Mouse (Mus musculus): ENCODE measurements around the gene Ltbp3.
A peak's percentile ranks its signal among the peaks of the same experiment; 100 is the strongest.

Gene Ltbp3

DNA sequence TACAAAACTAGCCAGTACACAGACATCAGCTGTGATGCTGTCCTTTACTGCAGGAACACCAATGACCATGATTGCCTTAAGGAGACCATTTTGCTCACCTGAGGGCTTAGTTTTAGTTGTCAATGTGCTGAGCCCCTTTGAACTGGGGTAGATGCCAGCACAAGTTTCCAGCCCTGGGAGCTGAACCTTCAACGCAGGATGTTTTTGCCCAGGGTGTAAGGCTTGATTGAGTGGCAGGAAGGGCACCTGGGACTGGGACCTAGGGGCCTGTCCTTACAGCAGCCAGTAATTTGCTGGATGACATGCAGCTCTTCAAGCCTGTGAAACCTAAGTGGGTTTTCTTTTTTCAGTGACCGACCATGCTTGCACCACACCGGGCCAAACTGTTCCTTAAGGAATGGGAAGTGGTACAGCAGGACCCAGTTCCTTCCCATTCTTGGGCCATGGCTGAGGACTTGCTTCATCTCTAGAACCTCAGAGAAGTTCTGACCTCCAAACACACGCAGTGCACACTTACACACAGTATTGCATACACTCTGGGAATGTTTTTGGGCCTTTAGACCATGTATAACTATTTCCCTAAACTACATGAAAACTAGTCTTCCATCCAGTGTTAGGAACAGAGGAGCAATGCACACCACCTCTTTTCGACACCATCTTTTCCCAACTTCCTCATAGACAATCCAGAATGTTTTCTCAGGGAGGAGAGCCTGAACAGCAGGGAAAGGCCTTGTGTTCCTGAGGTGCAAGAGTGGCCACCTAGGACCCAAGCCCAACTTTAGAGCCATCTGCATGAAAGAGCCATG, 54.3 kb downstream of the Ltbp3 start:
- DNase-seq: no peak

DNA sequence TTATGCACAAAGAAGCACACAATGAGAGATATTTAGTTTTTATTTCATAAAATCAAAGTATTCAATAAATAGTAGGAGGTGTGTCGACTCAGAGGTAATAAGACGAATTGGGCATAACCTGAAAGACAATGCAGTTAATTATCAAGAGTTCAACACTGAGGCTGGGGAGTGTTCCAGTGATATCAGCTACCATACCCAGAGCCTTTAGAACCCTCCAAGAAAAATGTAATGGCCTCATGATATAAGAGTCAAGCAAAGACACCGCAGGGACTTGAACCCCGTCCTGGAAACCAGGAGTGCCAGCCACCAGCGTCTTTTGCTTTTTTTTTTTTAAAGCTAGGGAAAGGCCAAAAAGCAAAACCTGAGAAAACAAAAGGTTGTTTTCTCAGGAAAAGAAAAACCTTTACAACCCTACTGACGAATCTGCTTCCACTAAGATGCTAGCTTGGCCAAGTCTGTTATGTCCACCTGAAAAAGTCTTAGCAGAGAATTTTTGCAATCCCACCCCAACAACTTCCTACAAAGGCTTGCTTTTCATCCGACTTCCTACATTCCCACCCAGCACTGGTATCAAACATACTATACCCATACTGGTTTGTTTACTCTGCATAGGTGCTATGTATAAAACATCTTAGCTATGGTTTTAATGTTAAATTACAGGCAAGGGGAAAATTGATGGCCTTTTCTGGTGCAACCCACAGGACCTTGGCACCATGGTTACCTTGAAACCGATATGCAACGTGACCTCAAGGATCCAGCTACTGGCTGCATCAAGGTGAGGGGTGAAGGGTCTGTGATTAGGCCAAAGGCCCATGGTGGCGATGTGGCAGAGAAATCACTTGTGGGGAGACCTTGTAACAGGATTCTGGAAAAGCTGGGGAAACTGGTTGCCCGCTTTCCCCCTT, 55.2 kb downstream of the Ltbp3 start:
- DNase-seq: no peak

DNA sequence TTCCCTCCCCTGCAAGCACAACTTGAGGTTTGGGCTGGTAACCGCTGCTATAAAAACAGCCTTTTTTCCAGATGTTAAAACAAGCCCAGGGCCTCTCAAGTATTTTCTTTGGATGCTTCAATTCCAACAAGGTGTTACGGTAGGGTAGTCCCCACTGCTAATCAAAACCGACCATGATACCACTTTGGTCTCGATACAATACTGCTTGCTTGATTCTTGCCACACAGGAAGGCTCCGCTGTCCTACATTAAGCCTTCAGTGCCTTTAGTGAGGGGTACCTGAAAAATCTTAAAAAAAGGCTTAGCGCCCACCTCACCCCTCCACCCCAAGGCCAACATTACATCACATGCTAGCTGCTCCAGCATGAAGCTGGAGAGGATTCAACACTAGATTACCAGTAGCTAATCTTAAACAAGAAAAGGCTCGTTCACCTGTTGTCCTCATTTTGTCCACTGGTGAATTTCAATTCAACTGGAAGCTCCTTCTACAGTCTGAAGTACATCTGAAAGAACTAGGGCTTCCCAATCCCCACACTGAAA, 55.9 kb downstream of the Ltbp3 start:
- no peak for DNase-seq

DNA sequence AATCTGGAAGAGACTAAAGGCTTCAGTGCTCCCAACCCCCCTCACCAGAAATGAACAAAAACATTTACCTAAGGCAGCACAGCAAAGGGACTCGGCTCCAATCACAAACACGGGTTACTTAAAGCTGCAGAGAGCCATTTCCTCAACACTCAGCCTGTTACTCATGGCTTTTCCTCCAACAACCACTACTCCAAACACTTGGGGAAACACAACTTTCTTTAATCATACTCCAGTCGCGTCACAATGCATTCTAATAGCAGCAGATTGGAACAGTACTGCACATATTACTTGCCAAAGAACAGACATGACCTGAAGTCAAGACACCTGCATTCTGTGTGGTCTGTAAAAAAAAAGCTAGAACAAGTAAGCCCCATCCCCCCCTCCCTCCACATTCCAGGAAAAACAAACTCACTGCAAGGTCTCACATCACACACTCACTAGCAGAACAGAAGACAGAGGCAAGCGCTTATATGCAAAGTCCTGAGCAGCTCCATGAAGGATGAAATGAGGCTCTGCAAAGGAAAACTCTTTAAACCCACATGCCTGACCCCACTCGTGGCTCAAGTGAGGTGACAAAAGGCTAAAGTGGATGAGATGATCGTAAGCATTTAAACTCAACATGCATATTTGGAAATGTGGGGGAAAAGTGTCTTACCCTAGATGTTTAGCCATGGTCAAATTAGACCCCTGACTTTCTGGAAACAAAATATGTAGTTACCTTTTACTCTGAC, 56.8 kb downstream of the Ltbp3 start:
- no peak for DNase-seq

DNA sequence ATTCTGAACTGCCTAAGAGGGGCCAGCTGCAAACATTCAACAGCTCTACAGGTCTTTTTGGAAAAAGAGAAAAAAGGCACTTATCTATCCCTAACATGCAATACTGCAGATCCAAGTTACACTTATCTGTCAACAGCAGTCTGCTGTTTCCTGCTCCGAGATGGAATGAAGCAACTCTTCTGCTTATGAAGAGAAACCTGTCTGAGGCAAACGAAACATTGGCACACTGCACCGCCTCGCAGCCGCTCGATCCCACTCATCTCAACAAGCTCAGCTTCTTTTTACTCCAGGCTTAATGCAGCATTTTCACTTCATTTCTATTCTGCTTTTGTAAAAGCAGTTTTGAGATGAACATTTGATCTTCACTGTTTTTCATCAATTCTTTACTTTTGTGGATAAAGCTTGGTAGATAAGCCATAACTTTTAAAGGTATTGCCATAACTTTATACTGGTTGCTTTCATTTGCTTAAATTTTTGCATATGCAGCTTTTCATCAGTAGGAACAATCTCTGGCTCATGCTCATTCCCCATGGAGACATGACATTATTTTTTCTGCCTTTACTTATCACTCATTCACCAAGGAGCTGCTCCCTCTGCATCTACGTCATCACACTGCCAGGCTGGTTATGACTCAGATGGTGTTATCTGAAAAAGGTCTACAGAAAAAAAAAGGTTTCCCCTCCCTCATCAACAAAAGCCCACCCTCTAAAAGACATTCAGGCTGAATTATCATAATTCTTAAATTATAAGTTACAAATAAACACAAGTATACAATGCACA, 58.2 kb downstream of the Ltbp3 start:
- peak; percentile 57 for DNase-seq

DNA sequence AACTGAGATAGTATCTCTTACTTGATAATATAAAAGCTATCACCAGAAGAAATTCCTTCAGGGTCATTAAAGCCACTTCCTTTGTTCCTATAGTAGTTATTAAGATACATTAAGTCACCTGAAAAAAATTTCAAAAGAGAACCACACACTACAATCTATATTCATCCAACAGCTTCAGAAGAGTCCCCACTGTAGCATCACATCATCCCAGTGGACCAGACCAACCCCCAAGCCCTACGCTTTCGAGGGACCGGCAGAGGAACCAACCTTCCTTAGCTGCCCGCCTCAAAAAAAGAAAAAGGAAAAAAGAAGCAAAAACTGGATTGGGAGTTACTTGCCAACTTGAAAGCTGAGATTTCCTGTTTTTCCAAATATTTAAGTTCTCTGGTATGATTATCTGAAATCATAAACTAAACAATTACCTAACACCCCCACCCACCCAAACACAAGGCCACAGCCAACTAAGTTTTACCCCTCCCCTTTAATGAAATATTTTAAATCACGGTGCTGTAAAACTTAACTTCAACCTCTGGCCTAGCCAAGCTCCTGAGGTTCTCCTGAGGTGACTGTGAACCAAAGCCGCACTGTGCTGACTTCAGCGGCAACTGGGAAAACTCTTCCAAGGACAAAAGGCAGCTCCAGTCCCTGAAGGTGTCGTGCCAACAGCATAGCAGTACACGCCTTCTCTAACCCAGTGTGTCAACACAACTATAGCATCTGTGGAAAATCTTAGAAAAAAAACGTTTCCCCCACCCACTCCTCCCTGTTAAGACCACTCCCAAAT, 59.1 kb downstream of the Ltbp3 start:
- DNase-seq: peak; percentile 53

DNA sequence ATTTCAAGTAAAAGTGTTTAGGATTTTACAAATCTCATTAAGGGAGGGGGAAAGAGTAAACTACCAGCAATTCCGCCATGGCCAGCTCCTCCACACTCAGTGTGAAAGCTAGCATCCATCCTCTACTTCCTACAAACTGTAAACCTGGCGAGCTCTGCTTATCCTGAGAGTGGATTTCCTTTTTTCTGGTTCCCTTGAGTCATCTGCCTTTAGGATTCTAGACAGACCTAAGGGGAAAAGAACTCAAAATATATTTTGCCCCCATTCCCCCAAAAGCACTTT, 59.6 kb downstream of the Ltbp3 start:
- DNase-seq: no peak

DNA sequence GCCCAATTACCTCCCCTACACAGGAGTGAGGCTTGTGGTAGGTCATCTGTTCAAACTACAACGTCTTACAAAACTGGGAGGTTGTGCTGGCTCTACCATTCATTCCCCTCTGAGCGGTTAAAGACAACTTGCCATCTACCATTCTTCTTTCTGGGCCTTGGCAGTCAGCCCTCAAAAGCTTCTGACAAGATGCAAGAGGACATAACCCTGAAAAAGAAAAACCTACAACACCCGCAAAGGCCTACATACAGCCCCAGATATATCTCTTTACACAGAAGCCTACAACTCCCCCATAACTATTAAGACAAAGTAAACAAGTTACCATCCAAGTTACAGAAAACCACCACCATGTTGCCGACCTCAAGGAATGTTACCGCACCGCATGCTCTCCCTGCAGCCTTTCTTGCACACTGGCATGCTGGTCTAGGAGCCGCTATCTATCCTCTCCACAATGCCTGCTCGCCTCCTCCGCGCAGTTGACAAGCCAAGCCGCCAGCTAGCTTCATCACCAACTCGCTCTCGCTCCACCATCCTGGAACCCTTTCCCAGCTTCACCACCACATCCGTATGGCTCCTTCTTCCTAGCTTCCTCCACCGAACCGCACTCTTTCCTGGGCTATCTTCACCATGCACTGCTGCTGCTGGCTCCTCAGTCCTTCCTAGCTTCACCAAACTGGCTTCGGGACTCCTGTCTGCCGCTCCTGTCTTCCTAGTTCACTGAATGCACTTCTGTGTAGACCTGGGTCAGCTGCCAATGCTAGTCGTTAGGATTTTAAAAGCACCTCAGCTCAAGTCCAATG, 60.1 kb downstream of the Ltbp3 start:
- peak; percentile 44 for DNase-seq

DNA sequence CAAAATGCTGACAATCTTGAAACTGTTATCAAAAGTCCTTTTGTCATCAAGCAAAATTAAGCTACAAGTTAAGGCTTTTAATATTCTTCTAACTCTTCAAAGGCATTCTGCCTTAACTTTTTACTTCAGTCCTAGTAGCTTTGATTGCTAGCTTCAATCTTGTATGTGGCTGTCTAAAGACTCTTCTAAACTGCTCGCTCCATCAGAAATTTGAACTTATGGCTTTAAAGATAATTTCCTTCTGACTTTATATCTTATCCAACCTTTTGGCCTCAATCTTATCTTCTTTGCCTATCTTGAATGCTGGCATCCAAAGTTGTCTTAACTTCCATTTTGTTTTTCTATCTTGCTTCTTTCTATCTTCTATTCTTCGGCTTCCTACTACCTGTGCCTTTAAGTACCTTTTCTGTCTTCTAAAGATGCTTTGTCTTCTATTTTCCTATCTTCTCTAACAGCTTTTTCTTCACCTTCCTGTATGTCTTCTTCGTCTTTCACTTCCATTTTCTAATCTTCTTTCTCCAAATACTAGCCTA, 60.8 kb downstream of the Ltbp3 start:
- DNase-seq: peak; percentile 6

DNA sequence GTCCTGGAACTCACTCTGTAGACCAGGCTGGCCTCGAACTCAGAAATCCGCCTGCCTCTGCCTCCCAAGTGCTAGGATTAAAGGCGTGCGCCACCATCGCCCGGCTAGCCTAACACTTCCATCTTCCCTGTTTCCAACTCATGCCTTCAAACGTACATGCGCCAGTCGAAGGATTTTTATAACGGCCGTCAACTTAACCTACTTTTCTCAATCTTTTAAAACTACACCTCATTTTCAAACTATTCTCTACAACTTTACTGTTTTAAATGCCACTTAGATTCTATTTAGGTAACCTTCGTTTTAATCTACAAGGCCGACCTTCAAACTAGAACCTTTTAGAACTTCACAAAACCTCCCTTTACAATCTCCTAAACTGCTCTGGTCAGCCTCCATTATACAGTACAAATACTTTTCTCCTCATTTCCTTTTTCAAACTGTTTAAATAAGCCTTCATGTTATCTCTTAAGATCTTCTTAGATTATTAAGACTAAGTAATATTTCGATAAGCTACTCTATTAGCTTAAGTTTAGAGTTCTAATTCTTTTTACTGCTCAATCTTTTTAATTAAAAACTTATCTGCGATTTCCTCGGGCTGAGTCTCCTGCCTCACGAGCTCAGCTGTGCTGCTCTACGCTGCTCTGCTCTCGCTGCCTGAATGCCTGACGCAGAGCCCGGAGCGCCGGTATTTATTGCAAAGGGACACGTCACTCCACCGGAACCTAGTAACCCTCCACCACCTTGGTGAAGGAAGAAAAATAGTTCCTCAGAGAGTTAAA, 61.5 kb downstream of the Ltbp3 start:
- peak; percentile 98 for DNase-seq

DNA sequence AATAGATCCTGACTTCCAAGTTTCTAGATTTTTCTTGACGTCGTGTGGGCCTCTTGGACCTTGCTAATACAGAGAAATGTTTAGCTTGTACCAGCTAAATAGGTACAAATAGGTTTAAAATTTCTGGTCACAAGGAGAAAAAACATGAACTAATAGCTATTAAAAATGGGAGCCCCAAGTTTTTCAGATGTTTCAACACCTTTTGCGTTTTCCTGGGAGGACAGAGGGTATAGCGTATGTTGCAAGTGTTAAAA, 62.0 kb downstream of the Ltbp3 start:
- no peak for DNase-seq

DNA sequence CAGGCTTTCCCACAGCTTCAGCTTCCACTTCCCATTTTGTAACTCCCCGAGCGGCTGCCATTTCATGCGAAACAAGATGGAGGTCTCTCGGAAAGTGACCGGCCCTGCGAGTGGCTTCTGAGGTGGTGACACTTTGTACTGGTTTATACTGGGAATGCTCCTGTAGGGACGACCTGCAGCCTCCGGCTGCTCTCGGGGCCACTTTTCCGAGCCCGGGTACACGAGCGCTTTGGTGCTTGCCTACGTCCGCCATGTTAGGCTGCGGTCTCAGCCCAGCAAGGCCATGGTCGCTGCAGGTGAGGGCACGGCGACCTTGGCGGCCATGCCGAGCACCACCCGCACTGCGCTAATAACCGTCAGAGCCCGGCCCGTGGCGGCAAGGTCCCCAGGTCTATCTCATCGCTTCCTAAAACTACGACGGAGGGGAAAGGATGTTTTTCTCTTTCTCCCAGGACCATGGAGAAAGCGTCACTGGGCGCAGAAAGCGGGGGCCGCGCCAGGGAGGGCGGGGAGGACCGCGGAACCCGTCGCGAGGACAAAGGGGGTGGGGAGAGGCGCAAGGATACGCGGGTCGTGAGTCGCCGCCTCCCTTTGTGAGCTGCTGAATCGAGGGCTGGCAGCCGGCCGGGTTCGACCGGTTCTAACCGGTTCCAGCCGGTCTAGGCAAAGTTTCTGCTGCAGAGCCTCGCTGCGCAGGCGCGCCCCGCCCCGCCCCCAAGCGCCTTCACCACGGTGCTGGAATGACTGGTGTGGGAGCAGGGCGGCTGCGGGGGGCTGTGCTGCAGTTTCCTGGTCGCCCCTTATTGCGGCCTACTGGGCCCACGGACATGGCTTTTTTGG, 62.6 kb downstream of the Ltbp3 start:
- DNase-seq: peak; percentile 99

DNA sequence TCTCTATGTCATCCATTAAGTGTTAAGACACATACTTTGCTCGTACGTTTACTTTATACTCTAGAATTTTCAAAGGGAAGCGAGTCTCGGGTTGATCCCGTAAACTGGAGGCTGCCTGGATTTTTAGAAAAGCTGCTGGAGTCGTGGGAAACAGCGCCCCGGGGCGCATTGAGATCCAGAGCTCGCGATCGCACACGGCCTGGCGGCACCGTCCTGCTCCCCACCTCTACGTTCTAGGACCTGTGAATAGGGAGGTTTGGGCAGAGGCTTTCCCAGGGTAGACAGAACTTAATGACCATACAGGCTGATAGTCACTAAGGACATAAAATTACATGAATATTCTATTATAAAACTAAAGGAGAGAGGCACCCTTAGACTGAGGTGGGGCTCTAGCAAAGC, 63.2 kb downstream of the Ltbp3 start:
- DNase-seq: no peak

DNA sequence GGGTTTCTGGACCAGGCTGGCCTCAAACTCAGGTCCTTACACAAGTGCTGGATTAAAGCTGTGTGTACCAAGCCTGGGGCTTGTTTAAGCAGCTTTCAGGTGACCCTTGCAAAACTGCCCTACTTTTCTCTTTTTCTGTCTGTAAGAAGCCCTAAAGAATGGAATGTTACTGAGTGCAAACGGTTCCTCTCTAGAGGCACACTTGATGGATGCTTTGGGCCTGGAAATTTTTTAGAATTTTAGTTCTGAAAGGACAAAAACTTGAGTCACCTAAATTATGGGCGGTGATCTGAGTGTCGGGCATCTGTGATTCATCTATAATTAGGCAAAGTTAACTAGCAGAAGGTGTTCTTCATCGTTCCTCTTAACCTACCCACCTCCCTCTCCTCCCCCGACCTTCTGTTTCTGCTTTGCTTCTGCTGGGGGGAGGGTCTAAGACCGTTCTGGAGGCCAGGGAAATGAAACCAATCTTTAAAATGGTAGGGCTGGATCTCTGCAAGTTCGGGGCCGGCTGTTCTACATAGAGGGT, 63.7 kb downstream of the Ltbp3 start:
- DNase-seq: no peak

DNA sequence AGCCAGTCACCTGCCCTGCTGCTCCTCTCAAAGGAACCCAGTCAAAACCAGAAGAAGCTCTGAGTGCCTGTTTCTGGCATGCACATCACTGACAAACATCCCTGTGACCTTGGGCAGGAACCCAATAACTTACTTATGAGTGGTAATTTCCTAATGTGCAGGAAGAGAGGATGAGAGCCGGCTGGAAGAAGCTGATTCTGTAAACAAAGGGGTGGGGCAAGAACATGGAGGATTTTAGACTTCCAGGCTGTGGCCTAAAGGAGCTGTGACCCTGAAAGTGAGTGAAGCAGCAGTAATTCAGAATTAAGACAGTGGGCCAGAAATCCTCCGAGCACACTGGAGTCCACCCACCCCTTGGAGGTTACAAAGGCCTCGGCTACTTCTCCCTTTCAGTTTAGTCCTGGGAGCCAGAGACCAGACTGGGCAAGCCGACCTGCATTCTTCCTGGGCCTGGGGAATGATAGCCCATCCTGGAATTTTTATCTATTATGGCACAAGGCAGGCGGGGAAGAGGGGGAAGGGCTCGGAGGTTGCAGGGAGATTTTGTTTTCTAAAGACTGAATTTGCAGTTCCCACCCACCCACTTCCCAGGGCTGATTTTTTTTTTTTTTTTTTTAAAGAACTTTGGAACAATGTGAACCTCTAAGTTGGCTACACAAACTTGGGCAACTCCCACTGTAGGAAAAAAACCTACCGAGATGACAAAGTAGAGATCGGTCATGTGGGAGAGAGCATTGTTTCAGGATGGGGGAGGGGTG, 65.5 kb downstream of the Ltbp3 start:
- peak; percentile 93 for DNase-seq

DNA sequence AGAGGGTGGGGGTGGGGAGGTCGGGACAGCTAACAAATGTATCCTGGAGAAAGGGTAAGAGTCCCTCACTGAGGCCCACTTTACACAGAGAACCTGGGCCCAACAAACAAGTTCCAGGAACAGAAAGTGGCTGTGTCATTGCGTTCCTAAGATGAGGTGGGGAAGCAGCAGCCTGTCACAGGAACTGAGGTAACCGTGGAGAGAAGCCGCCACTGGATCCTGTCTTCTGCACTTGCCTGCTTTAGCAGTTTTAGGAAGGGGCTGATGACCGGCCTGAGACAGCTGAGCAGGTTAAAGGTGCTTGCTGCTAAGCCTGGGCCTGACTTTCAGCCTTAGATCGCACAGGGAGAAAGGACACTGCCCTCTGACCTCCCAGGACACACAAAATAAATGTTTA, 66.1 kb downstream of the Ltbp3 start:
- DNase-seq: peak; percentile 71

DNA sequence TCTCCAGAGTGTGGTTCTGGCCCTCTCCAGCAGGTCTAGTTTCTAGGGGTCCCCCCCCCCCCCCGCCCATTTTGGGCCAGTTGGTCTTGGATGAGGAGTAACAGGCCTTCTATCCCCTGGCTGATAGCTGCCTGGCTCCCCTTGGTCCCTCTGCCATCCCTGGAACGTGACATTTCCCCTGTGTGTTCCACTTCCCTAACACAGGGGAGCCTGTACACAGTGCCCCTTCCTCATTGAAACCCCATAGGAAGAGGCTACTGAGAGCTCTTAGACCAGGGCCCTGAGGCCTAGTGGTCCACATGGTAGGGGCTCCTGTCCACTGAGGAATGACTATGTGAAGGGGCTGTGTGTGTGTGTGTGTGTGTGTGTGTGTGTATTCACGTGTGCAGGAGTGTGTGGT, 67.0 kb downstream of the Ltbp3 start:
- no peak for DNase-seq

Measured in lung, postnatal 36 days (tissue).